Mouse (Mus musculus) MEL (cell line): ENCODE data around the gene Tead1. TPM values are rescaled to one million over a fixed set of nuclear protein-coding genes. Genes with fewer than 3 reads are reported as not detected.

Experiments used
- DNase-seq: peaks from one replicate; pipeline ENCODE4 v3.0.0; 2011; ENCODE audit warnings: low read depth, low spot score
- H3K27ac ChIP-seq: 2 replicates; pipeline ENCODE4 v1.5.1; 2012; ENCODE audit warnings: low read depth, mild to moderate bottlenecking, control low read depth, low read length, moderate library complexity; ENCODE audit not compliant: control insufficient read depth
- H3K27me3 ChIP-seq, 2 experiments: fragments of 150-350 bp in 1 of 2; sonication (generic) in 1 of 2; 2 replicates each; pipeline ENCODE4 v1.6.1; 2012; ENCODE audit warnings: low read length in 2 of 2, mild to moderate bottlenecking in 2 of 2, improper control_type of control experiment in 1 of 2, moderate library complexity in 1 of 2; ENCODE audit not compliant: insufficient read depth in 2 of 2, control insufficient read depth in 1 of 2
- H3K36me3 ChIP-seq, 2 experiments: 2 replicates each; pipeline ENCODE4 v1.6.1; 2012 to 2014; ENCODE audit warnings: low read length in 2 of 2, improper control_type of control experiment in 1 of 2, inconsistent platforms in 1 of 2, mild to moderate bottlenecking in 1 of 2; ENCODE audit not compliant: insufficient read depth in 2 of 2, control insufficient read depth in 1 of 2
- H3K4me1 ChIP-seq, 2 experiments: fragments of 150-350 bp in 1 of 2; sonication (generic) in 1 of 2; 2 replicates each; pipeline ENCODE4 v1.6.1; 2012; ENCODE audit warnings: low read length in 2 of 2, improper control_type of control experiment in 1 of 2, mild to moderate bottlenecking in 1 of 2; ENCODE audit not compliant: insufficient read depth in 2 of 2, control insufficient read depth in 1 of 2
- H3K4me3 ChIP-seq, 2 experiments: fragments of 150-350 bp in 1 of 2; sonication (generic) in 1 of 2; 2 replicates each; pipeline ENCODE4 v1.5.1; 2012; ENCODE audit warnings: low read depth in 2 of 2, low read length in 2 of 2, mild to moderate bottlenecking in 2 of 2, moderate library complexity in 2 of 2, control low read depth in 1 of 2, improper control_type of control experiment in 1 of 2; ENCODE audit not compliant: control insufficient read depth in 1 of 2, insufficient read depth in 1 of 2
- H3K79me2 ChIP-seq: 2 replicates; pipeline ENCODE4 v1.6.1; 2012; ENCODE audit warnings: mild to moderate bottlenecking, low read length, moderate library complexity; ENCODE audit not compliant: control insufficient read depth, poor library complexity, insufficient read depth
- H3K9ac ChIP-seq: 2 replicates; pipeline ENCODE4 v1.6.1; 2012; ENCODE audit warnings: low read depth, mild to moderate bottlenecking, control low read depth, low read length, moderate library complexity; ENCODE audit not compliant: control insufficient read depth, poor library complexity, severe bottlenecking
- H3K9me3 ChIP-seq: fragments of 150-350 bp; sonication (generic); replicated peaks from 2 replicates; pipeline ENCODE4 v1.6.1; 2012; ENCODE audit warnings: mild to moderate bottlenecking, low read length, improper control_type of control experiment, moderate library complexity; ENCODE audit not compliant: insufficient read depth
- BHLHE40 ChIP-seq: IDR thresholded peaks from 2 replicates; pipeline ENCODE4 v1.6.1; 2012; ENCODE audit warnings: low read depth, mild to moderate bottlenecking, inconsistent platforms, low read length, improper control_type of control experiment, borderline replicate concordance
- CHD1 ChIP-seq: IDR thresholded peaks from 2 replicates; pipeline ENCODE4 v1.6.1; 2012; ENCODE audit warnings: low read depth, mild to moderate bottlenecking, inconsistent platforms, low read length, improper control_type of control experiment
- CTCF ChIP-seq, 3 experiments: IDR thresholded peaks in 2 of 3; conservative IDR thresholded peaks in 1 of 3; 2 replicates each; pipeline ENCODE4 v1.5.1; 2011 to 2012; ENCODE audit warnings: low read length in 3 of 3, low read depth in 2 of 3, mild to moderate bottlenecking in 2 of 3, improper control_type of control experiment in 1 of 3, inconsistent platforms in 1 of 3, mixed read lengths in 1 of 3, moderate library complexity in 1 of 3; ENCODE audit not compliant: control insufficient read depth in 1 of 3, insufficient read depth in 1 of 3, poor library complexity in 1 of 3, severe bottlenecking in 1 of 3
- ELF1 ChIP-seq: IDR thresholded peaks from 2 replicates; pipeline ENCODE4 v1.6.1; 2014; ENCODE audit warnings: low read depth, mild to moderate bottlenecking, inconsistent platforms, low read length, improper control_type of control experiment, moderate library complexity
- GABPA ChIP-seq: IDR thresholded peaks from 2 replicates; pipeline ENCODE4 v1.6.1; 2012; ENCODE audit warnings: low read depth, mild to moderate bottlenecking, inconsistent platforms, low read length, improper control_type of control experiment, moderate library complexity
- KAT2A ChIP-seq: conservative IDR thresholded peaks from 2 replicates; pipeline ENCODE4 v1.6.1; 2012; ENCODE audit warnings: low read depth, low read length, improper control_type of control experiment, inconsistent platforms
- MAFK ChIP-seq: IDR thresholded peaks from 2 replicates; pipeline ENCODE4 v1.6.1; 2011; ENCODE audit warnings: low read depth, mild to moderate bottlenecking, low read length, improper control_type of control experiment, borderline replicate concordance
- MAX ChIP-seq: IDR thresholded peaks from 2 replicates; pipeline ENCODE4 v1.6.1; 2011; ENCODE audit warnings: low read length, improper control_type of control experiment
- MYB ChIP-seq: IDR thresholded peaks from 2 replicates; pipeline ENCODE4 v1.6.1; 2011; ENCODE audit warnings: mild to moderate bottlenecking, low read depth, low read length, improper control_type of control experiment
- MYC ChIP-seq: IDR thresholded peaks from 2 replicates; pipeline ENCODE4 v1.6.1; 2011; ENCODE audit warnings: low read depth, mild to moderate bottlenecking, low read length, improper control_type of control experiment, moderate library complexity
- NELFE ChIP-seq: IDR thresholded peaks from 2 replicates; pipeline ENCODE4 v1.6.1; 2011; ENCODE audit warnings: low read depth, low read length, improper control_type of control experiment
- NRF1 ChIP-seq: IDR thresholded peaks from 2 replicates; pipeline ENCODE4 v1.6.1; 2014; ENCODE audit warnings: low read depth, mild to moderate bottlenecking, inconsistent platforms, low read length, improper control_type of control experiment, moderate library complexity; ENCODE audit not compliant: poor library complexity, insufficient read depth, severe bottlenecking
- POLR2A ChIP-seq, 2 experiments: IDR thresholded peaks; 2 replicates each; pipeline ENCODE4 v1.6.1; 2011 to 2012; ENCODE audit warnings: low read length in 2 of 2, mild to moderate bottlenecking in 2 of 2, control low read depth in 1 of 2, improper control_type of control experiment in 1 of 2, low read depth in 1 of 2, moderate library complexity in 1 of 2; ENCODE audit not compliant: control insufficient read depth in 1 of 2, insufficient read depth in 1 of 2, poor library complexity in 1 of 2
- POLR2AphosphoS2 ChIP-seq: IDR thresholded peaks from 2 replicates; pipeline ENCODE4 v1.6.1; 2011; ENCODE audit warnings: low read length, improper control_type of control experiment
- RAD21 ChIP-seq: IDR thresholded peaks from 2 replicates; pipeline ENCODE4 v1.6.1; 2011; ENCODE audit warnings: mild to moderate bottlenecking, low read depth, low read length, improper control_type of control experiment
- TBP ChIP-seq: IDR thresholded peaks from 2 replicates; pipeline ENCODE4 v1.8.0; 2011; ENCODE audit warnings: low read depth, low read length, improper control_type of control experiment
- USF2 ChIP-seq, 2 experiments: IDR thresholded peaks; 2 replicates each; pipeline ENCODE4 v1.6.1; 2011 to 2012; ENCODE audit warnings: improper control_type of control experiment in 2 of 2, low read length in 2 of 2, borderline replicate concordance in 1 of 2, inconsistent platforms in 1 of 2, low read depth in 1 of 2, mild to moderate bottlenecking in 1 of 2; ENCODE audit not compliant: insufficient read depth in 1 of 2
- ZC3H11A ChIP-seq: IDR thresholded peaks from 2 replicates; pipeline ENCODE4 v1.6.1; 2012; ENCODE audit warnings: low read depth, mild to moderate bottlenecking, inconsistent platforms, low read length, improper control_type of control experiment
- polyA plus RNA-seq, 2 experiments: library from polyadenylated mRNA; stranded (reverse) in 1 of 2; unstranded in 1 of 2; fragments of >175 nt in 1 of 2; fragments of >200 nt in 1 of 2; gene quantifications; 2 replicates each; pipeline versions ENCODE4 v1.2.1 to v1.2.4; 2012; ENCODE audit warnings: low replicate concordance in 2 of 2, low read depth in 1 of 2; ENCODE audit not compliant: insufficient read length in 2 of 2, insufficient read depth in 1 of 2, missing spikeins in 1 of 2
- total RNA-seq: library from RNA; depleted of rRNA; stranded (reverse); fragments of 300-350 nt; gene quantifications from 2 replicates; pipeline ENCODE4 v1.2.3, GENCODE M21; 2012

The Tead1 gene
- total and polyA plus RNA-seq, 3 experiments: not detected

DNA sequence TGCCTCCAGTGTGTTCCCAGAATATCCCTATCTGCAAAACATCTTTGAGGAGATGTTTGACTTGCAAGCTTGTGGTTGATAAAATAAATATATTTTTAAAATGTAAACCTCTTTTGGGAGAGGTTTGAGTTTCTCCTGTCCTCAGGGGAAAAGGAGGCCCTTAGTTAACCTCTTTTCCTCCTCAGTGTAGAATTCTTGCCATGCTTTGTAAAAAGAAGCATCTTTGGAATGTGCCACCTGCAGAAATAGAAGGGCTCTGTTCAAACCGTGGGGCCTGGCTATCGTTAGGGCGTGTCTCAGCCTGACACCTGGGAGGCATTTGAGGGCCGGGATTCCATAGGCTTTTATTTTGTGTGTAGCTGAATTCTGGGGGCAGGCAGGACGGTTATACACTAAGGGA, 51.1 kb downstream of the Tead1 start:
- no peak for DNase-seq
- H3K9me3 ChIP-seq: no peaks in the 10 kb centered on the region
- no peaks in the 10 kb centered on the region for H3K27me3 ChIP-seq
- H3K36me3 ChIP-seq: no peaks in the 10 kb centered on the region
- no peak overlapping the region for H3K4me3 ChIP-seq
- no peaks in the 10 kb centered on the region for H3K79me2 ChIP-seq
- no peak for TF ChIP-seq NELFE
- TF ChIP-seq BHLHE40: no peak
- no peak for TF ChIP-seq NRF1
- TF ChIP-seq ELF1: no peak
- no peak for TF ChIP-seq MYB
- TF ChIP-seq CHD1: no peak
- no peak for TF ChIP-seq KAT2A
- TF ChIP-seq USF2 (IDR thresholded peaks at IDR 0.05; ENCODE audit: borderline replicate concordance in 1 of 2, insufficient read depth in 1 of 2, low read depth in 1 of 2, low read length in 2 of 2): no peak
- TF ChIP-seq POLR2AphosphoS2: no peak
- no peak for TF ChIP-seq MAX
- no peak for TF ChIP-seq MYC
- H3K4me1 ChIP-seq: no peaks in the 10 kb centered on the region
- no peak overlapping the region for H3K27ac ChIP-seq
- H3K9ac ChIP-seq: no peak overlapping the region

DNA sequence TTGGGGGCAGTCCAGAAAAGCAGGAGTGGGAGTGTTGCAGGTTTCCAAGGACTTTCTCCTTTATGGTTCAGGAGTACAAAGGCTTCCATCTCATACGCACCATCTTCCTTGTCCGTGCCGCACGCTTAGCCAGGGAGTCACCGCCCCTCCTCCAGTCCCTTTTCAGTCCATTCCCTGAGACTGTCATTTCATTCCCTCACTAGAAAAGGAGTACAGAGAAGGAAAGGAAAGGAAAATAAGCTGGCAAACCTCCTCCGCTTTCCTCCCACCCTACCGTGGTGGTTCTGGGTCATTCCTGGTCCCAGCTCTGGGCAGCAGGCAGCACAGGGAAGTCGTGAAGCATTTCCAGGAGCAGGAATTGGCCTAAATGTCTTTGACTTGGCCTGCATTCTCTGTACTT, 52.5 kb downstream of the Tead1 start:
- no peaks in the 10 kb centered on the region for H3K9me3 ChIP-seq
- H3K36me3 ChIP-seq: no peaks in the 10 kb centered on the region
- TF ChIP-seq TBP: no peak
- no peak for TF ChIP-seq RAD21
- no peak for TF ChIP-seq ZC3H11A
- TF ChIP-seq MAFK: no peak
- no peak for TF ChIP-seq MAX
- TF ChIP-seq CTCF (IDR thresholded peaks at IDR 0.05 in 2 of 3, conservative IDR thresholded peaks at IDR 0.05 in 1 of 3; ENCODE audit: control insufficient read depth in 1 of 3, insufficient read depth in 1 of 3, low read depth in 2 of 3, low read length in 3 of 3, poor library complexity in 1 of 3, severe bottlenecking in 1 of 3): no peak
- TF ChIP-seq GABPA: no peak
- no peak for TF ChIP-seq POLR2A (IDR thresholded peaks at IDR 0.05; ENCODE audit: control insufficient read depth in 1 of 2, insufficient read depth in 1 of 2, low read depth in 1 of 2, low read length in 2 of 2, poor library complexity in 1 of 2)
- DNase-seq: no peak
- no peak overlapping the region for H3K4me3 ChIP-seq
- H3K27ac ChIP-seq: no peak overlapping the region
- no peak overlapping the region for H3K9ac ChIP-seq
- H3K4me1 ChIP-seq: no peaks in the 10 kb centered on the region
- H3K27me3 ChIP-seq: no peaks in the 10 kb centered on the region
- no peaks in the 10 kb centered on the region for H3K79me2 ChIP-seq
